Mouse (Mus musculus) left cerebral cortex, postnatal 25 days (tissue): ENCODE measurements around the gene Fam57a. TPM values are rescaled to one million over a fixed set of nuclear protein-coding genes. Genes with fewer than 3 reads are reported as not detected.

ENCODE experiments used
- DNase-seq, 2 experiments: peaks; one replicate each; pipeline ENCODE4 v3.0.0; 2022; ENCODE audit warnings: low spot score in 2 of 2, mixed read lengths in 1 of 2
- intact Hi-C: fragments of 180-260 bp; cut with DNase I; formaldehyde crosslinking; loops from one replicate; pipeline ENCODE4 v1.15.1; 2025
- total RNA-seq, 2 experiments: library from RNA; stranded (reverse); gene quantifications; 2 replicates each; pipeline ENCODE4 v1.2.3; 2021

The Fam57a gene
- total RNA-seq, 2 experiments from 2014 or later, result 15.1 to 16.6 TPM

DNA sequence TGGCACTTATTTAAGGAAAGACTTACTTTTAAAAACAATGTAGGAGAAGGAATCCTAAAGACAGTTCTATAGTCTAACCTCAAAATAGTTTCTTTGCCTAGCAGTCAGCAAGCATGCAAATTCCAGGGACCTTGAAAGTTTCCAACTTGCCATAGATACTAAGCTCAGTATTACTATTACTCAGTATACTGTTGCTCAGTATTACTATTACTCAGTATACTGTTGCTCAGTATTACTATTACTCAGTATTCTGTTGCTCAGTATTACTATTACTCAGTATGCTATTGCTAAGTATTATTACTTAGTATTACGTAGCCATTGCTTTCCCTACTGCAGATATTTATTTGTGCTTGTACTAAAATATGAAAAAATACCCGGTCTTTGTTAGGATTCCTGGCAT, 60.3 kb downstream of the Fam57a start:
- no peak for DNase-seq
- intact Hi-C loops, result no loop called here

DNA sequence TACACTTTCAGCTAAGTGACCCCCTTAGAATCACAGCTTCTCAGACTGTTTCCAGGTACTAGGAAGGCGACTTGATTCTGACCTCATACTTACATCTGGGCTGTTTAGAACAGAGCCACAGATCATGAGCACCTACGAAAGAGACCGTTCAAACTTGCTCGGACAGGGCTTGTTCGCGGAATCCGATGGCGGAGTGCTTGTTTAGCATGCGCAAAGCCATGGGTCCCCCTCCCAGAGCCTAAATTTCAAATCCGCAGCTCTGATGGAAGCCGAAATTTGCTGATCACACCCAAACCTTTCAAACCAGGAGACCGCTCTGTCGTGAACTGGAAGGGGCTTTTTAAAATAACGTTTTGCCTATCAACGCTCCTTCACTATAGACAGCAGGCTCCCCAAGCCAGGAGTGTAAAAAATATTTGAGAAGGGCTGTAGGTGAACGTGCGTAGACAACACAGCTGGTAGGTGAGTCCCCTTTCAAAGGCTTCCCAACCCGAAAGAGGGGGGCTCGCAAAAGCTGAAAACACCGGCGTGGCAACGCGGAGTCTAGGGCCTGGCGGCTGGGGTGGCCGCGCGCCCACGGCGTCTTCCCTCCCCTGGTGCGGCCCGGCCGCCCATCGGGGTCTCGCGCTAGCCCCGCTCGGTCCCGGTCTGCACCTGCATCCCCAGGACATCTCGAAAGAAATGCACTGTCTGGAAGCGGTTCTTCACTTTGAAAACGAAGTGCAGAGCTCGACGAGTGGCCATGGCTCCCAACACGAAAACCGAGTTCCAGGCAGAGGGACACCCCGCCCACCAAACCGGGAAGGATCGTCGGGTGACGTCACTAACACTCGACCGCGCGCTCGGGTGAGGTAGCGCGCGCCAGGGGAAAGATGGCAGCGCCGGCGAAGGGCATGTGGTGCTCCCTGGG, 63.7 kb downstream of the Fam57a start, which contains the start of the genes Mrm3 and Glod4:
Gene Mrm3, plus strand, starts transcription at position 815 of the 910 bp plus-strand sequence.
Gene Glod4, minus strand, starts transcription at position 825 of the 910 bp plus-strand sequence.
- peak; percentile 91 to 95 for DNase-seq
- intact Hi-C loops, result loop anchor here (2.0 kb wide), 1 partner anchor 64 kb away; the partner anchor contains the start of genes Fam57a and Vps53

DNA sequence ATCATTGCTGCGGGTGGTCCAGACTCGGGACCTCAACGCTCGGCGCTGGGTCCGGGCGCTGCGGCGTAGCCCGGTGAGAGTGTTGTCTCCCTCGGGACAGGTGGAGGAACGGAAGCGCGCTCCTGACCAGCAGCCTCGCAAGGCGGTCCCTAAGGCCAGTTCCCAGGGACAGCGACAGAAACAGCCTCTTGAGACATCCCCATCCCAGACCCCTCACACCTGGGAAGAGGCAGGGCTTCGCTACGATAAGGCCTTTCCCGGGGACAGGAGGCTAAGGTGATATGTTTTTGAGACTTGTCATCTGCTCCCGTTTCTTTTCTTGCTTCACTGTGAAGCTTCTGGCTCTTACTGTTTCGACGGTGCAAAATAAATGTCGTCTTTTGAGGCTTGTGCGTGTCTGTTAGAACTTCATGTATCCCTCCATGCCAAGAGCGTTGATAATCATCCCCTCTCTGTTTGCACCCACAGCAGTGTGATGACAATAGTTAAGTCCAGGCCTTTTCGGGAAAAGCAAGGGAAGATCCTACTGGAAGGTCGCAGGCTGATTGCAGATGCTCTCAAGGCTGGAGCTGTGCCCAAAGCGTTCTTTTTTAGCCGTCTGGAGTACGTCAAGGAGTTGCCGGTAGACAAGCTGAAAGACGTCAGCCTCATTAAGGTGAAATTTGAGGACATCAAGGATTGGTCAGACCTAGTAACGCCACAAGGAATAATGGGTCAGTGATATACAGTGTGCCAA, 64.5 kb downstream of the Fam57a start:
- intact Hi-C loops, result loop anchor here (2.0 kb wide), 1 partner anchor 65 kb away; the partner anchor contains the start of genes Fam57a and Vps53

DNA sequence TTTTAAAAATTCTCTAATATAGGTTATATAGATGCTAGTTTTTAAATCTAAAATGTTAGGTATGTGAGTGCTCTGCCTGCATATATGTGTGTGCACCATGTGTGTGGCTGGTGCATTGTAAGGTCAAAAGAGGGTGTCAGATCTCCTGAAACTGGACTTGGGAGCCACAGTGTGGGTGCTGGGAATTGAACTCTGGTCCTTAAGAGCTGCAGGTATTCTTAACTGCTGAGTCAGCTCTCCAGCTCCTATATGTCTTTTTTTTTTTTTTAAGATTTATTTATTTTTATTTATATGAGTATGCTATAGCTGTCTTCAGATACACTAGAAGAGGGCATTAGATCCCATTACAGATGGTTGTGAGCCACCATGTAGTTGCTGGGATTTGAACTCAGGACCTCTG, 67.0 kb downstream of the Fam57a start:
- intact Hi-C loops, result no loop called here
- DNase-seq, result no peak

More for the DNA sequence above, 64.5 kb downstream of the Fam57a start:
- DNase-seq, result no peak

DNA sequence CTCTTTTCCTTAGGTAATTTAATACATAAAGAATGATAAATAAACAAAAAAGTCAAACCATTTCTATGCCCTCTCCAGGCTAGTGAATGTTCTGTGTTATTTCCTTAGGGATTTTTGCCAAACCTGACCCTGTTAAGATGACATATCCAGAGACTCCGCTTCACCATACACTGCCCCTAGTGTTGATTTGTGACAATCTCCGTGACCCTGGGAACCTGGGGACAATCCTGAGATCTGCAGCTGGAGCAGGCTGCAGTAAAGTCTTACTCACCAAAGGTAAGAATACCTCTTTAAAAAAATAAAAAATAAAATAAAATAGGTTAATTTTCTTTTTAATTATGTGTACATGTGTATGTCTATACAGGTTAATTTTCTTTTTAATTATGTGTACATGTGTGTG, 67.8 kb downstream of the Fam57a start:
- intact Hi-C loops, result no loop called here
- DNase-seq, result no peak

DNA sequence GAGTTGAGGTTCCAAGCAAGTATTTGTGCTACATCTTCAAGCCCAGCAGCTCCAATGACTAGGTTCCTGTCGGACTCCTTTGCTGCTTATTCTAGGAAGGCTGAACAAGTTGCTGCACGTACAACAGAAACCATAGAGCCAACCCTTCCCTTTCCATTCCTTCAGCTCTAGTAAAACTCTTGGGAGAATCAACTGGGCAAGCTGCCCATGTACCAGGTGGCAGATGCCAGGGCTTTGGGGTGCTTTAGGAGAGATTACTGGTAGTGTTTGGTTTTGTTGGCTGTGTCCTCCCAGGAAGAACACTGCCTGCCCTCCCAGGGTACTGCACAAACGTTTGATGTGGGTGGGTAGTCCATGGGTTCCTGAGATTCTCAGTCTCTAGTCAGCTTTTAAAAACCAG, 72.6 kb downstream of the Fam57a start:
- no peak for DNase-seq
- intact Hi-C loops, result no loop called here

DNA sequence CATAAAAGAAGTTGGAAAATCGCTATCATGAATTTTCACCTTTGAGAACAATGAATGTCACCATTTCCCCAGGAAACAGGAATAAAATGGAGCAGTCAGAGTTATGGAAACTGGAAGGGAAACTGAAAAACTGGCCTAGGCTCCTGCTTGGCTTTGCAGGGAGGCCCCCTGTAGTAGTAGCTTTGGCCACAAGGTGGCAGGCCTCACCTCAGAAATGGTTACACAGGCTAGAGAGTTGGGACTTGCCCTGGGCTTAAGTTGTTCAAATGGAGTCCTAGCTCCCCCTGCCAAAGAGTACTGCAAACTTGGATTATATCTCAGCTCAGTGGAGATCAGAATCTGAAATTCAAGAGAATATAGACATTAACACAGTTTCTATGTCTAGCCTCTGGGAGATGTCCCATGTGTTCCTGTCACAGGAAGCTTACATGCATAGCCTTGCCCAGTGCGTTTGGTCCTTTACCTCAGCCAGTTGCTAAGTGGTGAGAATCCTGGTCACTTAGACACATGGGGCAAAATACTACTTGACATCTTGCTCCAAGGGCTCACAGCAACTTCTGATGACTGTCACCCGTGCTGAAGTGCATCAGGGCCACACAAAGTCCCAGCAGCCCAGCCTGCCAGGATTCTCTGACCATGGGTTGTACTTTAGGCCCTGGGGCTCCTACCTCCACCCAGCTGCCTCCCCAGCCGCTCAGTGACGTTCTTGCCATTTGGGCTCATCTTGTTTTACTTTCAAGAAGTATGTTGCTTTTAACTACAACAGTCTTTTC, 73.9 kb downstream of the Fam57a start:
- peak; percentile 81 to 85 for DNase-seq
- intact Hi-C loops, result loop anchor here (1.0 kb wide), 2 partner anchors 146 to 153 kb away; partner anchors contain the start of genes Nxn and Timm22

DNA sequence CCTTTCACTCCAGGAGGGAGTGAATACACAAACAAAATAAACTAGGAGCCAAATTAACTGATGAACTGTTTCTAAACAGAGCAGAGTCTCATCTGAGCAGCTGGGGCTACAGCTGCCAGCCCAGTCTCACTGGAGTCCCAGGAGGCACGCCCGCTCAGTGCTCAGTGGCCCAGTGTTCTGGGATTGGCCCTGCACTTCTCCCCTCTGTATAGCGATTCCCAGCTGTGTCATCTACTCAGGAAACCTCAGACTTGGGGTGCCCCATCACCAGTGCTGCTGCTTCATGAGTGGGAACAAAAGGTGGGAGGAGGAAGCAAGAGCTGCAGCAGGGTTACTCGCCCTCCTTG, 74.4 kb downstream of the Fam57a start:
- intact Hi-C loops, result loop anchor here (1.0 kb wide), 2 partner anchors 145 to 152 kb away; partner anchors contain the start of genes Nxn and Timm22
- no peak for DNase-seq

DNA sequence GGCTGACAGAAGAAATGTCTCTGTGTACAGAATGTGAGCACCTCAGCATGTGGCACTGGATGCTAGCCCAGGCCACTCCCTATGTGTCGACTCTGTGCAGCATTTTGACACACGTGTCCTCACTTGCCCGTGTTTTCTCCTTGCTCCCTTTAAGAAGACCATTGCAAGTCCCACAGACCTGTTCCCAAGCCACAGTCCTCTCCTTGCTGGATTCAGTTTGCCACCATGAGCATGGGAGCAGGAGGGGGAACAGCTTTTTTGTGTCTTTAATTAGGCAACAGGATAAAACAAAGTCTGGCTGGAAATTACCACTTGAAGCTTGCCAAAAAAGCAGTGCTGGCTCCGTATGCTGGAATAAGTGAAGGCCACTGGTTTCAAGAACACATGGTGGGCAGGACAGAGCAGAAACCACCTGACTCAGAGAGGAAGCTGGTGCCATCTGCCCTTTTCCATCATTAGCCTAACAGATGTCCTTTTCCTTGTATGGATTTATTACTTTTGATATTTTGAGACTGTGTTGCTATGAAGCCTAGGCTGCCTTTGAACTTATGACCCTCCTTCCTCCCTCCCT, 76.0 kb downstream of the Fam57a start:
- DNase-seq, result peak; percentile 30 to 42
- intact Hi-C loops, result no loop called here

DNA sequence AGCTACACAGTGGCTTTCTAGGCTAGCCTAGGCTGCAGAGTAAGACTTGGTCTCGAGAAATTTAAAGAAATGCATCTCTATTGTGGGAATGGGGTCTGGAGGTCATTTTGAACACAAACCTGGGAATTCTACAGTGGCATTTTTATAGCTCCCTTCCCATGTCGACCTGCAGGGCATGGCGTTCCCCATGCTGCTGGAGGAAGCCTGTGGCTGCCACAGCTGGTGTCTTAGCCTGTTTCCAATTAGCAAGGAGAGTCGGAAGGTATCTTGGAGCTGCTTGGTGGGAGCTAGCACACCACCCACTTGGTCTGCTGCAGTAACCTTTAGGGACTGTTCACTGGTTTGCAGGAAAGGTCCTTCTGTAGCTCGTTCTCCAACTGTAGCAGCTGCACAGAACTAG, 76.7 kb downstream of the Fam57a start:
- intact Hi-C loops, result no loop called here
- no peak for DNase-seq

DNA sequence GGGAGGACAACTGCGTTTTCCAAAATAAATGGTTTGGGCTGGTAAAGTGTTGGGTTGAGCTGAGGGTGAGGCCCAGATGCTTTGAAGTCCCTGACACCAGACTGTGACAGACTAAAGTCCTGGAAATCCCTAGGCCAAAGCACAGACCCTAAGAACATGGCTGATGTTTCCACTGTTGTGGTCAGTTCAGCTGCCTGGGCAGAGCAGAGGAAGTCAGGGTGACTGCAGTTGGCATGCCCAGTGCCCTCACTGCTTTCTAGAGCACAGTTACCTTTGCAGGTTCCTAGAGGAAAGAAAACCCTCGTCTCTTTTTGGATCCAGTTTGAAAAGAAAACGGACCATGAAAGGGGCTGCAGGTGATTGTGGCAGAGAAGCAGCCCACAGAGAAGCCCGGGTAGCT, 77.9 kb downstream of the Fam57a start:
- DNase-seq, result no peak
- intact Hi-C loops, result no loop called here

DNA sequence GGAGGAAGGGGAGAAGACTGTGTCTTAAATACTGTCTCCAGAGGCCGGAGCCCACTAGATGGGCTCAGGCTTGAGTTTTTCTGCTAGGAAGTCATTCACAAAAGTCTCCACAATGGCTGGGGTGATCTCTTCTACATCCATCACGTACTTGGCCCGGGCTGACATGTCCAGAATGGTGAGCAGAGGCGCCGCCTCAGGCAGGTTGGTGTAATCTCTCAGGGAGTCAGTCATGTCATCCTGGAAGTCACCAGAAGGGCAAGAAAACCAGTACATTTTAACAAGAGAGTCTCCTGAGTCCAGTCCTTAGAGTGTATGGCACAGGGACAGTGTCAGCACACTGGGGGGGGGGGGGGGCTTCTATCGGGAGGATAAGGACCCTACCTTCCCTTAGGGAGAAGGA, 79.0 kb downstream of the Fam57a start:
- intact Hi-C loops, result no loop called here
- no peak for DNase-seq

DNA sequence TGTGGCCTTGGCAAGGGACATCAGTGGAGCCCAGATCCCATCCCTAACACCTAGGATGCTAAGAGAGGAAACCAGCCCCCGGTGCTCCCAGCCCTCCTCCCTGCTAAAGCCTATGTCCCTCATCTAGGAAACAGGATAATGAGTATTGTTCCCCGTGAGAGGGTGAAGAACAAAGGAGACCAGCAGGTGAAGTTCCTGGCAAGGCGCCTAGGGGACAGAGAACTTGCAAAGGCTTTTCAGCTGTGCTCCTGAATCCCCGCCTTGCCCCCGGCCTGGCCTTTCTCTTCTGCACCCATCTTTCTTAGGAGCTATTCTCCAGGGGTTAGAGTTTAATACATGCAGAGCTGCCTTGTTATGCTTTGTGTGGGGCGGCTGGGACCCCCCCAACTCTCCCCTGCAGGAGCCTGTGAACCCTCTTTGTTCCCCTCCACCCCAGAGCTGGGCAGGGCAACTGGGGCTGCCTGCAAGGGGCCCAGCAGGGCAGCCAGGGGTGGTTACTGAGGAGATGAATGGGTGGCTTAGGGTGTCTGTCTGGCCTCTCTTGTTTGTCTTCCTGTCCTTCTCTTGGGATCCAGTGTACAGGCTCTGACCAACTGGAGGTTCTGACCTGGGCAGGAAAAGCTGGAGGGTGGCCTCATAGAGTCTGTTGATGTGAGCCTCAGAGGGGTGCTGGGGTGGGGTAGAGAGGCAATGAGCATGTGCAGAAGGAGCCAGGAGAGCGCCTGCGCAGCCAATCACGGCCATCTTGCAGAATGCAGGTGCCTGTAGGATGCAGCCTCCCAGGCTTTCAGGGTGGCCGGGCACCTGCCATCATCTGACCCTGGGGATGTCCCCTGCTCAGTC, 81.0 kb downstream of the Fam57a start:
- intact Hi-C loops, result no loop called here
- no peak for DNase-seq

DNA sequence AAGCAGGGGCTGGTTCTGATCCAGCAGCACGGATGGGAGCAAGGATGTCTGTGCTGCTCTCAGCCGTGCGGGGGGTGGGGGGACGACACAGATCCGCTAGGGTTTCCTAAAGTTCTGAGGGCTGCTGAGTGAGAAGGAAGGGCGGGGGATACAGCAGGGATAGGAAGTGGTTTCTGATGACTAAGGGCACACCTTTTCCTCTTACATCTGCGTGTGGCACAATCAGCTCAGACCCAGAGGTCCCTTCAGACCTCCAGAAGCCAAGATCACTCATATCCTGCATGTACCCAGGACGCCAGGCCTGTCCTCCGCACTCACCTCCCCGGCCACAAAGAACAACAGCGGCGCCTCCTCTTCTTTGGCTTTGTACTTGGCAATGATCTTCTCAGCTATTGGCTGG, 81.8 kb downstream of the Fam57a start:
- DNase-seq, result no peak
- intact Hi-C loops, result no loop called here

DNA sequence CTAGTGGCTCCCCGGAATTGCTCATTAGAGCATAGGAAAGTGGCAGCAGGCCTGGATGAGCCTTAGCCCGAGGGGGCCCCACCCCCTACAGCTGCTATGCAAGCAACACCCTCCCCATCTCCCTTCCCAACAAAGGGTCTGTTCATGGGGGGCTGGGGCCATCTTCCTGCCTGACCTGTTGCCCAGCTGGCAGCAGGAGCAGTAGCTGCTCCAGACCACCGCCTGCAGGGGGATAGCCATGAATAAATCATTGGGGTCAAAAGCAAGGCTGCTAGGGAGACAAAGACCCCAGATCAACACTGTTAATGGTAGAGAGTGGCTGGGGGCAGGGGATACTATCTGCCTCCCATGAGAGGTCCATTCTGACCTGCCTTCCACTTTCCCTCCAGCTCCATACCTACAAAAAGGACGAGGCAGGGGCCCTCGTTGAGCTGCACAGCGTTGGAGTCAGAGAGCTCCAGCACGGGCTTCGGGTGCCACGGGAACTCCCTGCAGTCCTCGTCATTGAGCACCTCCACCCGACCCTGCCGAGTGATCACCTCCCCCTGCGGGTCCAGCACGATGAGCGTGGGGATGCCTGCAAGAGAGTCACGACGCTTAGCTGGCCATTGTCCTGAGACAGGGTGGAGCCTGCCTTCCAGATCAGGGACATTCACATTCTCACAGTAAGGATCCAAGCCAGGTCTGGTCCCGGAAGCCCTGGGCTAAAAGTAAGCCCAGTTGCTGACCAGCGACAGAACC, 83.3 kb downstream of the Fam57a start:
- intact Hi-C loops, result no loop called here
- no peak for DNase-seq
